Mouse (Mus musculus) stomach, embryonic 14.5 days (tissue): Measurements from ENCODE around the gene Nol4l. TPM values are rescaled to one million over a fixed set of nuclear protein-coding genes. Genes with fewer than 3 reads are reported as not detected.

ENCODE experiments used
- polyA plus RNA-seq: library from polyadenylated mRNA; unstranded; fragments of >200 nt; fragmentation: Nextera tagmentation; extraction: Ambion mirVana; gene quantifications from 2 replicates; pipeline ENCODE4 v1.2.1, GENCODE M21; 2014

Nol4l gene
- polyA plus RNA-seq, 1 experiment from 2014 or later, result 17.7 TPM

Other genes starting within 250 kb of the Nol4l start
- 5.8 and 6.2 TPM in 2 replicates for gene Kif3b, start 238.6 kb downstream of the Nol4l start, polyA plus RNA-seq
- gene Asxl1, start 184.1 kb downstream of the Nol4l start, polyA plus RNA-seq, result 14.7 and 16.3 TPM in 2 replicates
- gene 4930404H24Rik, start 37.2 kb downstream of the Nol4l start, polyA plus RNA-seq, result not detected in 2 replicates
- 70.2 and 70.4 TPM in 2 replicates for gene Commd7, start 102.8 kb upstream of the Nol4l start, polyA plus RNA-seq
- 10.6 and 12.8 TPM in 2 replicates for gene Dnmt3b, start 119.5 kb upstream of the Nol4l start, polyA plus RNA-seq
- gene Dnmt3c, start 166.7 kb upstream of the Nol4l start, polyA plus RNA-seq, result 0.16 TPM in 1 of 2 replicates, not detected in the other
- gene Mapre1, start 211.3 kb upstream of the Nol4l start, polyA plus RNA-seq, result 243 and 263 TPM in 2 replicates
- 0.14 and 0.41 TPM in 2 replicates for gene Efcab8, start 250.0 kb upstream of the Nol4l start, polyA plus RNA-seq